Mouse (Mus musculus): ENCODE results near the gene Wdfy3.

Gene Wdfy3

DNA sequence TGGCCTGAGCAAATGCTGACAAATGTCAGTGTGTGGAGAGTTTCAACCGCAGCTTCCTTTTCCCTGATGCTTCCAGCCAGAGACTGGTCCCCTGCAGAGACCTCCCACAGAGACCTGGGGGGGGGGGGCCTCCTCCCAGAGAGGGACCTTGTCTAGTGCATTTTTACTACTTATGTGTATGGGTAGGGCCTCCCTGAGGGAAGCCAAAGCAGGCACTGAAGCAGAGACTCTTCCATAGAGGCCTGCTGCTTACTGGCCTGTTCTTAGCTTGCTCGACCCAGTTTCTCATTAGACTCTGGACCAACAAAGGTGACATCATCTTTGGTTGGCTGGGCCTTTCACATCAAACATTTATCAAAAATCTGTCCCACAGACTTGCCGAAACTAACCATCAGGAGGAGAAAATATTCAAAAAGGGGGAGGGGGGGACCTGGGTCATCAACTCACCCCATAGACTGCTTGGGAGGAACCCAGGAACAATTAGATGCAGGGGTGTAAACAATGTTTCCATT is 14.5 kb downstream of the Wdfy3 start:
- DNase-seq (ENCODE audit: low read depth, low spot score): no peak

- DNase-seq (ENCODE audit: low read depth, low spot score): no peak
Measured at GRCm38 (mm10) chr5:102054511-102055093, 15.1 kb downstream of the Wdfy3 start.

- DNase-seq (ENCODE audit: low read depth, low spot score): no peak
Measured at GRCm38 (mm10) chr5:102052906-102053305, 16.8 kb downstream of the Wdfy3 start.

DNA sequence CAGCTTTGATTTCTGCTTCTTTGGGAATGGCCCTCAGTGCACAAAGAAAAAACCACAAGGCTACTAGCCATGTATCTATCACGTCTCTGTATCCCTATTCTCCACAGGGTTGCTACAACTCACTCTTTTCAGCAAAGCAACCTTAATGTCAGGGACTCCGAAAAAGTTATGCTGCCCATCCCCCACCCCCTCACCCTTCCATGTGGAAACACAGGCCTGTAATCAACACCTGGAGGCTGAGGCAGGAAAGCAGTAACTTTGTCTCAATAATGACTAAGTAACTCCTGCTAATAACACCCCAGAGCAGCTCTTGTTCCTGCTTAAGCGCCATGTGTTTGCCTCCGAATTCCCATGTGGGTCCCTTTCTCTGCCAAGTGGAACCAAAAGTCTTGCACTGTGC is 17.3 kb downstream of the Wdfy3 start:
- no peak for DNase-seq (ENCODE audit: low read depth, low spot score)

DNA sequence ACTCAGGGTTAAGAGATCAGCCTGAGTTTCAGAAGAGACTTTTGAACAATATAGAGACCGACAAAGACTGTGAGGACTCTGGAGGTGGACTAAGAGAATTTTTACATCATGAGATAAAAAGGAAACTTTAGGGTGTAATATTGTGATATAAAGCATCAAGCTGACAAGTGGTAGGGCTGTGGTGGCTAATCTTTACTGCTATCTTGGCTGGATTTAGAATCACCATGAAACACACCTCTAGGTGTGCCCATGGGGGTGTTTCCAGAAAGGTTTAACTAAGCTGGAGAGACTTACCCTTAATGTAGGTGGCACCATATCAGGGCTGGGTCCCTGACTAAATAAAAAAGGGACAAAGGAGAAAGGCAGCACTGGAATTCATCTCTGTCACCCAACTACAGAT is 19.0 kb downstream of the Wdfy3 start:
- no peak for DNase-seq (ENCODE audit: low read depth, low spot score)

GRCm38 (mm10) chr5:102048416-102048815 is 21.3 kb downstream of the Wdfy3 start:
- no peak for DNase-seq (ENCODE audit: low read depth, low spot score)

- DNase-seq (ENCODE audit: low read depth, low spot score): no peak
Measured at GRCm38 (mm10) chr5:102046617-102047116, 23.1 kb downstream of the Wdfy3 start.

DNA sequence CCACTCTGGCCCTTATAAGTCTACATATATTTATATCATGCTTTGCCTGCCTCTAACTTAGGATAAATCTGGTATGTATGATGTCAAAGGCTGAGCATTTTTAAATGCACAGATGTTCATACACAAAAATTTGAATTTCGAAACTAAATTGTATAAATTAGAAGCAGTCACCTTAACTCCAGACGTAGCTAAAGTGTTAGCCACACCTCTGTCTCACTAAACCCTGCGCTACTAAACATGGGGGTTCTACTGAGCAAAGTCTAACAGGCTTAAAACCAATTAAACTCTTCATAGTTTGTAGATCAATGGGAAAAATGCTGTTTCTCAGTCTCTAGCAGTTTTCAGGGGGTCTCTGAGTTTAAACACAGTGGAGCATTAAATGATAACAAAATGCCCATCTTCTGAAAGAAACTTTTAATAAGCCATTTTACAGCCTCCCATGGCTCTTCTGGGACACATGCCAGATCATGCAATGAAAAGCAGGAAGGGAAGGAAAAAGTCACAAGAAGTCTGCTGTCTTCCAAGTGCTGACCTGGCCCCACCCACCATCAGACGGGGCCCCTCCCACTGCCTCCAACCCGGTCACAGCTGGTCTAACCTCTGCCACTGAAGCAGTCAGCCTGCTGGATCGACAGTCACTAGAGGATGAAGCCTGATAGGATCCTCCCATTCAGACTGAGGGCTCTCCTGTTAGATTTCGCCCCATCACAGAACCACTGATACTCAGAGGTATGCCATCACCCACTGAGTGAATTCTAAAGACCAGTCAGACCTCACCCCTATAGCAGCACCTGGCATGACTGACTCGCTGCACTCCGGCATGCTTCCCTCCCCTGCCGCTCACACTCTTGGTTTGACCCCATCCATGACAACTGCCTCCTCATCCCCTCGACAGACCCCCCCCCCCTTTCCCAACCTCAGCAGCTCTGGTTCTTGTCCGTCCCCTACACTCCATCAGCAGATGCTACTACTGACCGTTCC is 23.8 kb downstream of the Wdfy3 start:
- DNase-seq (ENCODE audit: low read depth, low spot score): no peak

- DNase-seq (ENCODE audit: low read depth, low spot score): no peak
Measured at GRCm38 (mm10) chr5:102045177-102045576, 24.5 kb downstream of the Wdfy3 start.

GRCm38 (mm10) chr5:102033281-102033680 is 36.4 kb downstream of the Wdfy3 start:
- DNase-seq (ENCODE audit: low read depth, low spot score): no peak

DNA sequence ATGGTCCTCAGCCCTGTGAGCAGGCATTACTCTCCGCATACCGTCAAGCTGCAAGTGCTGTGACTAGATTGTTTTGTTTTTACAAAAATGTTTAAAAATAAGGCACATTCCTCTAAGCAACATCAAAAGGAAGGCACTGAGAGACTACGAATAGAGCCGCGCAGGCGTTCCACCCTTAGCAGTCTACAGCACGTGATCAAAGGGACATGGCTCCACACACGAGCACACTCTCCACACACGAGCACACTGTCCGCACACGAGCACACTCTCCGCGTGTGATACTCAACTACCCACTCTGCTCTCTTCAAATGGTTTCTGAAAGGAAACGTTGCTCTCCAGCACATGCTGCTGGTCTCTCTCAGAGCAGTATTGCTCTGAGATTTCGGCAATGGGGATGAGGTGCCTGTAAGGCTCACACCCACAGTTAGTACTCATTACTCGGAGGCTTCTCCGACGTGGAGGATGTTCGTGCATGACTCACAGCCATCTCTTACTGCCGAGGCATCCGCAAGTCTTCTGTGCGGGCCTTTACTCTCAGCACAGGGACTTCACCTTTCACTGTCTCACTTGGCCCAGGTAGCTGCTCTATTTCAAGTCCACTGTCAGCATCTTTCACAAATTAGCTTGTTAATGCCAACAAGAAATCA is 37.0 kb downstream of the Wdfy3 start:
- DNase-seq (ENCODE audit: low read depth, low spot score): no peak

DNA sequence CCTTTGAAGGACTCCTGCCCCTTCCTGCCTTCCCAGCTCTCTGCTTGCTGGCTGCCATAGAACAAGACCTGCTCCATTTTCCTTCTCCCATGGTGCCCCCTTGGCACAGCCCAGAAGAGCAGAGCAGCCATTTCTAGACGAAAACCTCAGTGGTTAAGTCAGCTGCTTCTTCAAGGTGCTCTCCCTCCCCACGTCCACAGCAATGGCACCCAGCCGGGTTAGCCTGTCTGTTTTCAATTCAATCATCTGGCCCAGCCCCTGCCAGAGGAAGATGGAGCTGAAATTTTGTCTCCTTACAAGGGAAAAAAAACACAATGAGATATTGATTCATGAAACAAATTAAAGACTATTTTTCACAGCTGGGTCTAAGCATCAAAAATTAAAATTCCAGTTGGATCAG is 37.5 kb downstream of the Wdfy3 start:
- DNase-seq (ENCODE audit: low read depth, low spot score): no peak

DNA sequence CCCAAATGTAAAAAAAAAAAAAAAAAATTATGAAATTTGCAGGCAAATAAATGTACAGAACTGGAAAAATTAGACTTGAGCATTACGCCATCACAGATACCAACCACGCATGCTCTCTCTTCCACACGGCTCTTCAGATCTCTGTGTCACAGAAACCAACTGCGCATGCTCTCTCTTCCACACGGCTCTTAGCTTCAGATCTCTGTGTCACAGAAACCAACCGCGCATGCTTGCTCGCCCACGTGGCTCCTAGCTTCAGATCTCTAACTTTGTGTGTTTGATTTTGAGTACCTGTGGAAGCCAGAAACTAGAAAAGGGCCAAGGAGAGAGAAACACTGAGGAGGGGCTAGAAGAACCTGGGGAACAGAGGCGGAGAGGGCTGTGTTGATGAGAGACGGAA is 46.3 kb downstream of the Wdfy3 start:
- DNase-seq (ENCODE audit: low read depth, low spot score): no peak

DNA sequence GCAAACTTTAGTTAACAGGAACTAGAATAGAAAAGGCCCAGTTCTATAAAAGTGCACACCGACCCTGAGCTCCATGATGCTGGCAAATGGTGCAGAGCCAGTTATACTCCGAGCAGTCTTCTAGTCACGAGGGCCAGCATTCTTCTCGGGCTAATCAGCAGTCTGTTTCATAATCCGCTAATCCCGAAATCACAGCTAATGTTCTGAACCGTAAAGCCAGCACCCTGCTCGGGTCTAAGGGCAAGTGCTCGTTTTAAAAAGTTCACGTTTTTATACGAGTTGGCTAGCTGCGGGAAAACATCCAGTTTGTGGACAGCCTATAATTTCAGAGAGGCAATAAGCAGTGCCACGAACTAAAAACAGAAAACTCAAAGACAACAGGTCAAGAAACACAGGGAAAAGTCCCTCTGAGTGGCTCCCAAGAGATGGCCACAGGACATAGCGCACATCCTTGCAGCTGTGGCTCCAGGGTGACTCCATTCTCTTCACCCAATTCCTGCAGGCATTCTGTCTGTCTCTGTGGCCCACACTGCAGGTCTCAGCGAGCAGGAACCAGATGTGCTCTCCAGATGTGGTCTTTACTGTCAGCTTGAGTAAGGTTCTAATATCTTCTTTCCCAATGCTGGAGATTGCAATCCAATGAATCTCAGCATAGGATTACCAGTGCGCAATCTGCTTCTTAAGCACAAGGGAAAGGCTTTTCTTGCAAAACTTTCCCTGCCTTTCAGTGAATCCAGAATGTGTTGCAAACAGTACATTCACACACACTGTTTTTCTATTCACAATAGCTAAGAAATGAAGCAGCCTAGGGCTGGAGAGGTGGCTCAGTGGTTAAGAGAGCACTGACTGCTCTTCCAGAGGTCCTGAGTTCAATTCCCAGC is 47.5 kb downstream of the Wdfy3 start:
- no peak for DNase-seq (ENCODE audit: low read depth, low spot score)

DNA sequence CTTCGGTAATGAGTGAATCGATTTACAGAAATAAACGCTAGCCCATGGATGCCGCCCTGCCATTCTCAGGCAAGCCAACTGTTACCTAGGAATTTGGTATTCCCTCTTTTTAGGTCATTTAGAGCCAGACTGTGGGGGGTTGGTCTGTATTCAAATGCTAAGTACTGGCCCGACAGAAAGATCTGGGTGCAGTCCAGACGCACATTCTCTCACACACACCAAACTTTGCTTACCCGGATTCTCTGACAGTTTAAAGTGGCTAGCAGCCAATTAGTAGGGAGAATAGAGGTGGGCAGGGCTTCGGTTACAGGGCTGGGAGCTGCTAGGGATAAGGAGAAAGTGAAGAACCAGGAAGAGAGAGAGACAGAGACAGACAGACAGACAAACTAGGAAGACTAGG is 55.5 kb downstream of the Wdfy3 start:
- DNase-seq (ENCODE audit: low read depth, low spot score): no peak

DNA sequence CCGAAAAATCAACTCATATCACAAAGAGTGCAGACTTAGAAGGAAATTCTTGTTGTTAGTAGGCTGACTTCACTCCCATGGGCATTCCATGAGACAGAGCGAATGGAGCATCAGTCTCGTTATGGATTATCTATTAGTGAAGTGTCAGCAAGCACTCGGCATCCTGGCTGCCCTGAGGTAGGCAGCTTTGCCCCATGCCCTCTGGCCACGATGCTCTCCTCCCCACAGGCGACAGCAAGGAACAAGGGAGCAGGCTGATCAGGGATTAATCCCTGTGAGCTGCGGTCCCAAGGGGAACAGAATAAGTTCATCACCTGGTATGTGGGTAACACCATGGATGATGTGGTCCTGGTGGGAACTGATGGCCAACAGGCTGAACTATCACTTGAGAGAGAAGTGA is 55.9 kb downstream of the Wdfy3 start:
- DNase-seq (ENCODE audit: low read depth, low spot score): no peak

- no peak for DNase-seq (ENCODE audit: low read depth, low spot score)
Measured at GRCm38 (mm10) chr5:102010961-102011360, 58.8 kb downstream of the Wdfy3 start.

GRCm38 (mm10) chr5:102009606-102010005 is 60.1 kb downstream of the Wdfy3 start:
- DNase-seq (ENCODE audit: low read depth, low spot score): no peak

DNA sequence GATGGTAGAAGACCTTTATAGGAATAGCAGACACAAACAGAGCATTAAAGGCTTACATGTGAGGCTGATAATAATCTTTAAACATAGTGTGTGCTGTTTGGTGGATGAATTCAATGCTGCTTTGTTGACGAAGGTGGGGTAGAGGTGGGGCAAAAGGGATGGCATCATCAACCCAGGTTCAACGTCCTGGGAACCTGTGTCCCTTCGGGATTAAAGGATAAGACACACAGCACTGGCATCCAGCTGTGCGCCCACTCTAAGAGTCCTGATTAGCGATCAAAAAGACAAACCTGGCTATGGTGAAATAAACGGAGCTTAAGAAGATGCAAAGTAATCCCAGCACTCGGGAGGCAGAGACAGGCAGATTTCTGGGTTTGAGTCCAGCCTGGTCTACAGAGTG is 61.0 kb downstream of the Wdfy3 start:
- DNase-seq (ENCODE audit: low read depth, low spot score): no peak

DNA sequence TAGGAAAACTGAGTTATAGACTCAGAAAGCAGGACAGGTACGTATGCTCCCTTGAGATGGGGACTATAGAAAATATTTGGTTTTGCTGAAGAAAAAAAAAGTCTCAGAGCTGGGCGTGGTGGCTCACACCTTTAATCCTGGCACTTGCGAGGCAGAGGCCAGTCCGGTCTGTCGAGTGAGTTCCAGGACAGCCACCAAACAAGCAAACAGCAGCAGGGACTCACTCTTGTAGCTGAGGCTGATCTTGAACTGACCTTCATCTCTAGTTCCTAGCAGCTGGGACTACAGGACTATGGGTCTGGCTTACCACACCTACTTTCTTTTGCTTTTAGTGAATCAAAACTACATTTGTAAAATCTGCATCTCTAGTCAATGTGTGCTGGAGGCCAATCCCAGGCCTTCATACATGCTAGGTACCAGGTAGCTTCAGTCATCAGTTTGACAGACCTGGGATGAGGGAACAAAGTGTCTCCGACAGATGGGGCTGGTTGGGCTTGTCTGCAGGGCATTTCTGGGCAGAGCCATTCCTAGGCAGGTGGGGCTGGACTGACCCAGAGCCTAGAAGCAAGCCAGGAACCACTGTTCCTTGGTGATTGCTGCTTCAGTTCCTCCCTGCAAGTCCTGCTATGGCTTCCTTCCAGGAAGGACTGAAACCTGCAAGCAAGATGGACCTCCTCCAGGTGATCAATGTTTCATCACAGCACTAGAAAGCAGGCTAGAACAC is 63.3 kb downstream of the Wdfy3 start:
- DNase-seq (ENCODE audit: low read depth, low spot score): no peak

DNA sequence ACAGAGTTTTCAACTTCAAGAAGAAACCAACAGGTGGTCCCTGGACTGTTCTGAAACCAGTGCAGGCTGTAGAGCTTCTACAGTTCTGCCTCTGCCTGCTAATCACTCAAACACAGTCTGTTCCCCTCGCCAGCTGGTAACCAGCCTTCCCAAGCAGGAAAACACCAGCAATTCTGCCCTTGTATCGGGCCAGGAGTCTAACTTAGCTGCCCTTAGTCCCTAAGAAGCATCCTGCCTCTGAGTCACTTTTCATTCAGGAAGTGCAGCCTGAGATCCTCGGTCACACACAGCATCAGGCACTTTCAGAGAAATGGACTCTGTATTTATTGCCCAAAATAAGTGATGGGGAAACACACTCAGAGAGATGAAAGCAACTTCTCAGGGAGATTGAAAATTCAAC is 66.3 kb downstream of the Wdfy3 start:
- no peak for DNase-seq (ENCODE audit: low read depth, low spot score)

All from CD4-positive helper T cell, adult 2 months (primary cell).